Comparison of ENCODE assay signal across 18 mouse cellular contexts in the genomic region with DNA sequence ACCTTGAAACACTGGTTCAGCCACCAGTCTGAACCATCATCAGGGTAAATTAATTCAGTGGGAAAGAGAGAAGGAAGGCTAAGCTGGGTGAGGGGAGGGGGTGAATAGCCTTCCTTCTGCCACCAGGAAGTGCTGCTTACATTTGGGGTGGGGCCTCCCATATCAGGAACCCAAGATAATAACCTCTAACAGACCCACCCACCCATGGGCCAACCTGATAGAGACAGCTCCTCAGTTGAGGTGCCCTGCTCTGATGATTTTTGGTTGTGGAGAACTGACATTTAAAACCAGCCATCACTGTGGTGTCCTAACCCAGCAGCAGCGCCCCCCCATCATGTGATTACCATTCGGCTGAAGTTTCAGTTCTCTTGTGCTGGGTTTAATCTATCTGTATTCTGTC.
DNase-seq lines count a peak whose midpoint lies in the region; ATAC-seq lines count a peak whose summit lies in the region.
"Had no signal": no experiment of that assay in that cellular context is flagged by ENCODE, and none has a peak within 500 bp of the region (broad histone marks: within the 10 kb centered on the region; RNA-seq: fewer than 3 reads in every experiment).

No protein-coding gene starts in this region.

- intact Hi-C loops in heart, postnatal 14 days (cut with DNase I) = no loop called here

- H3K4me2 ChIP-seq in heart, embryonic 13.5 days = peak overlapping the region; percentile 65
- H3K4me2 ChIP-seq in liver, embryonic 15.5 days = peak overlapping the region; percentile 39
- H3K4me2 ChIP-seq in midbrain, embryonic 13.5 days (replicated peaks) = no peak overlapping the region

- no peak overlapping the region for H3K9ac ChIP-seq in heart, embryonic 13.5 days
- no peak overlapping the region for H3K9ac ChIP-seq in liver, embryonic 15.5 days
- H3K9ac ChIP-seq in midbrain, embryonic 13.5 days (replicated peaks) = no peak overlapping the region
- H3K9ac ChIP-seq: hindbrain, embryonic 15.5 days; lung, embryonic 14.5 days; neural tube, embryonic 13.5 days; stomach, embryonic 15.5 days had no signal

- H3K4me1 ChIP-seq in heart, embryonic 13.5 days = peaks cover 18% of the 10 kb centered on the region
- H3K4me1 ChIP-seq in liver, embryonic 15.5 days (replicated peaks) = peaks cover 9% of the 10 kb centered on the region
- peaks cover 49% of the 10 kb centered on the region for H3K4me1 ChIP-seq in midbrain, embryonic 13.5 days (replicated peaks)

- H3K36me3 ChIP-seq in heart, embryonic 13.5 days = no peaks in the 10 kb centered on the region
- no peaks in the 10 kb centered on the region for H3K36me3 ChIP-seq in liver, embryonic 15.5 days (replicated peaks)
- no peaks in the 10 kb centered on the region for H3K36me3 ChIP-seq in midbrain, embryonic 13.5 days
- H3K36me3 ChIP-seq: hindbrain, embryonic 15.5 days; neural tube, embryonic 13.5 days; stomach, embryonic 15.5 days had no signal

- no peak for ATAC-seq in heart, embryonic 13.5 days (ENCODE audit: extremely low read depth, insufficient number of reproducible peaks, low FRiP score, low TSS enrichment)
- ATAC-seq in liver, embryonic 15.5 days (ENCODE audit: insufficient read depth) = peak; percentile 71
- no peak for ATAC-seq in midbrain, embryonic 13.5 days

- 79% methylated on average over 2 of the region's 2 CpGs for WGBS in heart, embryonic 13.5 days
- 42% methylated on average over 2 of the region's 2 CpGs for WGBS in liver, embryonic 15.5 days (ENCODE audit: insufficient replicate concordance)
- WGBS in midbrain, embryonic 13.5 days = 86% methylated on average over 2 of the region's 2 CpGs

- no peaks in the 10 kb centered on the region for H3K9me3 ChIP-seq in heart, embryonic 13.5 days
- H3K9me3 ChIP-seq in liver, embryonic 15.5 days (replicated peaks) = no peaks in the 10 kb centered on the region
- no peaks in the 10 kb centered on the region for H3K9me3 ChIP-seq in midbrain, embryonic 13.5 days
- H3K9me3 ChIP-seq: hindbrain, embryonic 15.5 days; neural tube, embryonic 13.5 days; stomach, embryonic 15.5 days had no signal

- H3K27ac ChIP-seq in heart, embryonic 13.5 days (replicated peaks) = no peak overlapping the region
- H3K27ac ChIP-seq in liver, embryonic 15.5 days (replicated peaks) = no peak overlapping the region
- H3K27ac ChIP-seq in midbrain, embryonic 13.5 days = no peak overlapping the region
- H3K27ac ChIP-seq: kidney, postnatal 0 days; neural tube, embryonic 13.5 days; stomach, embryonic 15.5 days had no signal

- no peak for DNase-seq in heart, postnatal 14 days
- peak; percentile 10 for DNase-seq in c-Kit-positive CD71-positive TER-119-negative erythroid progenitor cells, embryonic 14.5 days (ENCODE audit: low read depth)
- peak; percentile 40 for DNase-seq in c-Kit-positive CD71-positive TER-119-positive erythroid progenitor cells, embryonic 14.5 days (ENCODE audit: low spot score)
- DNase-seq: adrenal gland, postnatal 25 days; B cell, adult 2 months; cerebellum, adult 2 months; cerebellum, postnatal 14 days; gastrocnemius, postnatal 14 days; kidney, adult 8-10 months; kidney, postnatal 4 days; lung, embryonic 14.5 days had no signal

- H3K27me3 ChIP-seq in heart, embryonic 13.5 days (replicated peaks) = peaks cover 29% of the 10 kb centered on the region
- H3K27me3 ChIP-seq in liver, embryonic 15.5 days = no peaks in the 10 kb centered on the region; the same call in 1 of the 2 replicates
- peaks cover 33% of the 10 kb centered on the region for H3K27me3 ChIP-seq in midbrain, embryonic 13.5 days
- H3K27me3 ChIP-seq: hindbrain, embryonic 15.5 days had no signal

- no peak overlapping the region for H3K4me3 ChIP-seq in heart, embryonic 13.5 days
- no peak overlapping the region for H3K4me3 ChIP-seq in liver, embryonic 15.5 days (replicated peaks)
- H3K4me3 ChIP-seq in midbrain, embryonic 13.5 days (replicated peaks) = no peak overlapping the region
- H3K4me3 ChIP-seq: hindbrain, embryonic 15.5 days; neural tube, embryonic 13.5 days; stomach, embryonic 15.5 days had no signal

Comparison
In these comparisons a context has a peak if more than half of its experiments do, and no peak if none do; other contexts are left out.
1. DNase-seq: peak in c-Kit-positive CD71-positive TER-119-negative erythroid progenitor cells, embryonic 14.5 days (single experiment) and c-Kit-positive CD71-positive TER-119-positive erythroid progenitor cells, embryonic 14.5 days (single experiment); none in heart, postnatal 14 days (0 of 2).